Mouse (Mus musculus): Measurements from ENCODE around the gene Eif4b. TPM values are rescaled to one million over a fixed set of nuclear protein-coding genes. Genes with fewer than 3 reads are reported as not detected.

The Eif4b gene
- total RNA-seq, 4 experiments from 2014 or later: 175 to 212 (median 192) TPM

Other genes starting within 250 kb of the Eif4b start
- 1 to 10 TPM; 2.3 to 4.2 (median 3.6) TPM for gene Krt1, start 223.0 kb upstream of the Eif4b start, total RNA-seq (2022)
- gene Krt77, start 204.1 kb upstream of the Eif4b start, total RNA-seq (2022): 10 to 100 TPM; 12.2 to 16.2 (median 14.6) TPM
- not detected for gene Krt76, start 180.9 kb upstream of the Eif4b start, total RNA-seq (2022)
- gene Krt4, start 149.0 kb upstream of the Eif4b start, total RNA-seq (2022): not detected
- gene Krt79, start 133.4 kb upstream of the Eif4b start, total RNA-seq (2022): under 1 TPM in 3 of 4 experiments, not detected in 1; 0.18 to 0.41 (median 0.21) TPM
- not detected for gene Krt78, start 119.5 kb upstream of the Eif4b start, total RNA-seq (2022)
- gene Krt8, start 69.3 kb upstream of the Eif4b start, total RNA-seq (2022): under 1 TPM in 3 of 4 experiments, not detected in 1; 0.22 to 0.56 (median 0.43) TPM
- gene Krt18, start 45.6 kb upstream of the Eif4b start, total RNA-seq (2022): 1 to 10 TPM in 2 of 4 experiments, under 1 TPM in 1, not detected in 1; 0.23 to 2.4 (median 2.3) TPM
- gene Tns2, start 26.6 kb downstream of the Eif4b start, total RNA-seq (2022): 10 to 100 TPM; 22.4 to 26.9 (median 24.8) TPM
- 100 to 1,000 TPM; 144 to 152 (median 146) TPM for gene Spryd3, start 62.5 kb downstream of the Eif4b start, total RNA-seq (2022)
- 10 to 100 TPM; 11.2 to 13.6 (median 12.7) TPM for gene Igfbp6, start 70.6 kb downstream of the Eif4b start, total RNA-seq (2022)
- gene Soat2, start 76.8 kb downstream of the Eif4b start, total RNA-seq (2022): under 1 TPM in 2 of 4 experiments, not detected in 2; 0.20 to 0.39 TPM
- gene Zfp740, start 129.5 kb downstream of the Eif4b start, total RNA-seq (2022): 10 to 100 TPM; 74.5 to 85.4 (median 79.0) TPM
- 10 to 100 TPM; 32.4 to 41.6 (median 35.8) TPM for gene Csad, start 131.0 kb downstream of the Eif4b start, total RNA-seq (2022)
- gene Itgb7, start 158.2 kb downstream of the Eif4b start, total RNA-seq (2022): 1 to 10 TPM in 3 of 4 experiments, under 1 TPM in 1; 0.97 to 3.3 (median 1.7) TPM
- gene Rarg, start 183.7 kb downstream of the Eif4b start, total RNA-seq (2022): 10 to 100 TPM; 14.5 to 20.7 (median 16.5) TPM
- gene Gm9918, start 196.8 kb downstream of the Eif4b start, total RNA-seq (2022): under 1 TPM in 1 of 4 experiments, not detected in 3; 0.16 TPM
- gene Mfsd5, start 205.7 kb downstream of the Eif4b start, total RNA-seq (2022): 10 to 100 TPM; 36.9 to 41.8 (median 38.5) TPM
- gene Espl1, start 222.5 kb downstream of the Eif4b start, total RNA-seq (2022): 1 to 10 TPM in 2 of 4 experiments, under 1 TPM in 2; 0.67 to 2.4 (median 1.1) TPM